Mouse (Mus musculus): ENCODE measurements at regions not wholly inside any gene's neighbourhood (a gene's known extent, or its start where the extent isn't known, plus 50 kb on each side); places are given as distances from the start of the nearest gene placed in this dataset.

- TF ChIP-seq CTCF (IDR thresholded peaks at IDR 0.05; ENCODE audit: insufficient read depth, low read depth, low read length) (no peak), POLR2A (IDR thresholded peaks at IDR 0.05; ENCODE audit: insufficient read depth, low read depth, low read length) (no peak)
Observed at GRCm38 (mm10) chr3:70176391-70176790, 169.0 kb downstream of the Otol1 start.

All from olfactory bulb, adult 2 months (tissue).